Mouse (Mus musculus) liver, embryonic 15.5 days (tissue): ENCODE data around the gene Poc5. TPM values are rescaled to one million over a fixed set of nuclear protein-coding genes. Genes with fewer than 3 reads are reported as not detected.

Experiments used
- ATAC-seq: fragments of 200-750 bp; cut with Nextera tagmentation; 2 replicates; pipeline ENCODE4 v1.8.0; 2017; ENCODE audit warnings: moderate number of reproducible peaks, mild to moderate bottlenecking, moderate library complexity; ENCODE audit not compliant: insufficient read depth
- H3K27ac ChIP-seq: fragments of 300-500 bp; sonication (generic); replicated peaks from 2 replicates; pipeline ENCODE4 v1.5.1; 2015; ENCODE audit warnings: mild to moderate bottlenecking, inconsistent platforms
- H3K27me3 ChIP-seq: fragments of 300-500 bp; sonication (generic); 2 replicates; pipeline ENCODE4 v1.6.1; 2015; ENCODE audit warnings: mild to moderate bottlenecking, inconsistent platforms
- H3K36me3 ChIP-seq: fragments of 300-500 bp; sonication (generic); replicated peaks from 2 replicates; pipeline ENCODE4 v1.6.1; 2015; ENCODE audit warnings: moderate library complexity, mild to moderate bottlenecking, inconsistent platforms
- H3K4me1 ChIP-seq: fragments of 300-500 bp; sonication (generic); replicated peaks from 2 replicates; pipeline ENCODE4 v1.6.1; 2015; ENCODE audit warnings: inconsistent platforms
- H3K4me2 ChIP-seq: fragments of 300-500 bp; sonication (generic); 2 replicates; pipeline ENCODE4 v1.6.1; 2015; ENCODE audit warnings: moderate library complexity, mild to moderate bottlenecking, inconsistent platforms
- H3K4me3 ChIP-seq: fragments of 300-500 bp; sonication (generic); replicated peaks from 2 replicates; pipeline ENCODE4 v1.5.1; 2015; ENCODE audit warnings: mild to moderate bottlenecking, inconsistent platforms
- H3K9ac ChIP-seq: fragments of 300-500 bp; sonication (generic); 2 replicates; pipeline ENCODE4 v1.6.1; 2015; ENCODE audit warnings: moderate library complexity, mild to moderate bottlenecking, inconsistent platforms
- H3K9me3 ChIP-seq: fragments of 300-500 bp; sonication (generic); replicated peaks from 2 replicates; pipeline ENCODE4 v1.6.1; 2016; ENCODE audit warnings: inconsistent platforms
- WGBS: fragments of 180-500 bp; shearing (Covaris S2); methylation state at CpG from one replicate; pipeline ENCODE4 v1.1.7; 2015; ENCODE audit warnings: mixed read lengths; ENCODE audit not compliant: insufficient replicate concordance; 5-methylcytosine and 5-hydroxymethylcytosine counted together
- polyA plus RNA-seq: library from polyadenylated mRNA; unstranded; fragments of >200 nt; fragmentation: Nextera tagmentation; extraction: Ambion mirVana; gene quantifications from 2 replicates; pipeline ENCODE4 v1.2.1, GENCODE M21; 2015

Gene Poc5
- 4.6 and 4.8 TPM in 2 replicates for polyA plus RNA-seq

DNA sequence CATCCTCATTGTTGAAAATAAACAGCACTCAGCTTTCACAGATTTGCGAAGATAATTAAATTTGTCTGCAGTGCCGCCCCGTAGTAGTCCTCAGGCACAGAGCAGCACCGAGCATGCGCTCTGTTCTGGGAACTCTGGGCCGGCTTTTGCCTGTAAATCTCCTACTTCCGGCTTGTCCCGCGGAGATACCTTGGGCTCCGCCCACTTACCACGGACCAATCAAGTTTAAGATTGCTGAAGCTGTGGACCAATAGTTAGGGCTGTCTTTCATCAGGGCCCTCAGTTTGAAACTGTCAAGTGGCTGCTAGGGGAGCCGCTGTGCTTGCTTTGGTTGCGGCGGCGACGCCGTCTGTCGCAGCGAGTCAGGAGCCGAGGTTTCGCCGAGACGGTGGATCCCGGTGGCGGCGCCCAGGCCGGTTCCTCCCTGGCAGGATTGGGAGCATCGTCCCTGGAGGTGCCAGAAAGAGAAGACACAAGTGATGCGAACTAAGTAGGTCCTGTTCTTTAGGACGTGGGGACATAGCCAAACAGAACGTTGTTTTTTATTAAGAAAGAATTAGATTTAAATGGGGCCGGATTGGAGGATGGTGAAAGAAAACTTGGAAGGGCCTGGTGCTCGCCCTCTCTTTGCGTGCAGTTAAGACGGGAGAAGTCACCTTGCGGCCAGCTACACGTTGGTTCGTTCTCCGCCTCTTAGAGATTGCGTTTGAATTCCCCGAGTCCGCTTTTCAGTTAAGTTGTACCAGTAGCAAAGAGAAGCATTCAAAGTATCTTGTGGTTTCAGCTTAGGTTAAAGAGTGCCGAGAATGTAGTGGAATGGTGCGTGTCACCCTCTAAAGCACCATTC is at the start of gene Poc5:
Poc5 (plus strand) TSS at position 253 of the 847 bp plus-strand sequence.
- H3K4me3 ChIP-seq, result peak within 1 kb of the TSS; percentile 75
- no peaks in the 10 kb centered on the region for H3K27me3 ChIP-seq
- peak within 1 kb of the TSS; percentile 65 for H3K9ac ChIP-seq
- H3K4me2 ChIP-seq, result peak within 1 kb of the TSS; percentile 83
- peaks cover 31% of the 10 kb centered on the region for H3K36me3 ChIP-seq
- ATAC-seq, result peak; percentile 99
- H3K27ac ChIP-seq, result peak within 1 kb of the TSS; percentile 69
- no peaks in the 10 kb centered on the region for H3K9me3 ChIP-seq
- H3K4me1 ChIP-seq, result peaks cover 18% of the 10 kb centered on the region
- under 1% methylated on average over 44 of the region's 44 CpGs for WGBS

DNA sequence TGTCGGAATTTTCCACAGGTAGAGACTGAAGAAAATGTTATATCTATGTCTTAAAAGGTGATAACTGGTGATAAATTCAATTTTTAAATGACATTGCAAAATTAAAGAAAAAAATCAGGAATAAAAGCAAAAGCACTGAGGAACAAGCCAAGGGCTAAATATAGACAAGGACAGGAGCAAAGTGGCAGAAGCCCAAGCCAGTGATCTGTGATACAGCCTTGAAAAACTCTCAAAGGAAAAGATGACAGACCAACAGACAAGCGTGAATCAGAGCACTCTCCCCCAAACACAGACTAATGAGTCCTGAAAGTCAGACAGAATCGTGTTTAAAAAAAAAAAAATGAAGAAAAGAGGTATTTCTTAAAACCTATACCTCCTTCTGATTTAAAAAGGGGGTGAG is 46.6 kb upstream of the Poc5 start:
- H3K4me2 ChIP-seq, result no peak overlapping the region
- H3K27ac ChIP-seq, result no peak overlapping the region
- H3K4me3 ChIP-seq, result no peak overlapping the region
- WGBS, result 47% methylated on average over 3 of the region's 3 CpGs
- no peaks in the 10 kb centered on the region for H3K36me3 ChIP-seq
- H3K27me3 ChIP-seq, result no peaks in the 10 kb centered on the region
- H3K4me1 ChIP-seq, result no peaks in the 10 kb centered on the region
- no peaks in the 10 kb centered on the region for H3K9me3 ChIP-seq
- no peak for ATAC-seq
- H3K9ac ChIP-seq, result no peak overlapping the region

DNA sequence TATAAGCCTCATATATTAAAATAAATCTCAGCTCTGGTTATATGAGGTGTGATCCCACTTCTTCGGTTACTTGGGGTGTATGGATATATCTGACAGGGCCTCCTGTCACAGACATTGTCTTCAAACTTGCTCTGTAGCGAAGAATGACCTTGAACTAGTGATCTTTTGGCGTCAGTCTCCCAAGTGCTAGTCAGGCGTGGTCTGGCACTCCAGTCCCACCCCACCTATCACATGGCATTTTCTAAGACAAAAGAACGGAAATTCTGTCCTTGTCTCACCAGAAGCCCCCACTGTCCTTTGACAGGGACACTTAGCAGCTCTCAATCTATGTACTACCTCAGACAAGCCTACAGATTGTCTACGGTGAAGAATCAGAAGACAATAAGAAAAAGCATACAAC is 43.3 kb upstream of the Poc5 start:
- Histone ChIP-seq H3K9me3 (no peaks in the 10 kb centered on the region), H3K4me3 (no peak overlapping the region), H3K27ac (no peak overlapping the region), H3K4me1 (no peaks in the 10 kb centered on the region), H3K27me3 (no peaks in the 10 kb centered on the region), H3K36me3 (no peaks in the 10 kb centered on the region), H3K9ac (no peak overlapping the region), H3K4me2 (no peak overlapping the region)
- WGBS, result 52% methylated on average over 6 of the region's 6 CpGs
- no peak for ATAC-seq

GRCm38 (mm10) chr13:96346581-96346980 is 41.5 kb upstream of the Poc5 start:
- Histone ChIP-seq H3K4me2 (no peak overlapping the region), H3K9ac (no peak overlapping the region), H3K4me3 (no peak overlapping the region), H3K27ac (no peak overlapping the region), H3K36me3 (no peaks in the 10 kb centered on the region), H3K27me3 (no peaks in the 10 kb centered on the region), H3K4me1 (no peaks in the 10 kb centered on the region), H3K9me3 (no peaks in the 10 kb centered on the region)
- WGBS, result 38% methylated on average over 3 of the region's 3 CpGs
- no peak for ATAC-seq

GRCm38 (mm10) chr13:96350207-96350606 is 37.9 kb upstream of the Poc5 start:
- H3K27me3 ChIP-seq, result no peaks in the 10 kb centered on the region
- H3K27ac ChIP-seq, result no peak overlapping the region
- H3K4me1 ChIP-seq, result no peaks in the 10 kb centered on the region
- no peaks in the 10 kb centered on the region for H3K36me3 ChIP-seq
- no peaks in the 10 kb centered on the region for H3K9me3 ChIP-seq
- H3K4me3 ChIP-seq, result no peak overlapping the region
- H3K9ac ChIP-seq, result no peak overlapping the region
- ATAC-seq, result no peak
- no peak overlapping the region for H3K4me2 ChIP-seq
- WGBS, result 75% methylated on average over 6 of the region's 6 CpGs

DNA sequence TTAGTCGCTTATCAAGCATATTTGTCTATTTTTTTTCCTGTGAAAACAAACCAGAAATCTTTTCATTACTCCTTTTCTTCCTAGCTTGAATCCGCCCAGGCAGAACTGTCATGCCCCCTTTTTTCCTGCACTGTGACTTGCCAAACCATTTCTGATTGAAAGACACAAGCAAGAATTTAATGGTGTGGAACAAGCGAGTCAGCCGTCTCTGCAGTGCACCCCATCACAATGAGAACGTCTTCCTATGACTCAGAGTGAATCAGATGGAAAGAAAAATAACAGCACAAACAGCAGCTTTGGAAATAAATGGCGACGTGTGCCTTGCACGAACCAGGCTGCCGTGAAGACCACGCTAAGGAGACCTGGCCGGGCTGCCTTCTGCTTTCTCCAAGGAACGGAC is 36.8 kb upstream of the Poc5 start:
- no peaks in the 10 kb centered on the region for H3K9me3 ChIP-seq
- no peak overlapping the region for H3K4me2 ChIP-seq
- no peak for ATAC-seq
- H3K27ac ChIP-seq, result no peak overlapping the region
- H3K4me1 ChIP-seq, result no peaks in the 10 kb centered on the region
- H3K9ac ChIP-seq, result no peak overlapping the region
- no peaks in the 10 kb centered on the region for H3K36me3 ChIP-seq
- WGBS, result 68% methylated on average over 12 of the region's 12 CpGs
- H3K4me3 ChIP-seq, result no peak overlapping the region
- no peaks in the 10 kb centered on the region for H3K27me3 ChIP-seq

DNA sequence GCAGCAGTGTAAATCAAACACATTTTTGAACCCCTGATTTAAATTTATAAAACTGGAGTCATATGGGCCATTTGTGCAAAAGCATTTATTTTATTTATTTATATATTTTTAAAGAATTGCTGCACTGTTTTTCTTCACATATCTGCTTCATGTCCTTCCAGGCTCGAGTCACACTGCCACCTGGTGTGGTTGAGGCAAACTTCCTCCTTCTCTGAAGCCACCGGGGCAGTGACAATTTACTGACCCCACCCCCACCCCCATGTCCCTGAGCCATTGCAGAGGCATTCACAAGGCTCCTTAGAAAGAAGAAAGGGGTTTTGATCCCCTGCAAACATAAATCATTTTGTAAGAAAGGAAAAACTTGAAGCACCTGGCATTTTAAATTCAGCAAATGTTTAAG is 12.6 kb upstream of the Poc5 start:
- Histone ChIP-seq H3K9me3 (no peaks in the 10 kb centered on the region), H3K36me3 (no peaks in the 10 kb centered on the region), H3K27me3 (no peaks in the 10 kb centered on the region), H3K27ac (no peak overlapping the region), H3K4me3 (no peak overlapping the region), H3K4me2 (no peak overlapping the region), H3K9ac (no peak overlapping the region), H3K4me1 (no peaks in the 10 kb centered on the region)
- 1% methylated on average over 2 of the region's 2 CpGs for WGBS
- ATAC-seq, result no peak

GRCm38 (mm10) chr13:96376871-96377270 is 11.2 kb upstream of the Poc5 start:
- no peak overlapping the region for H3K27ac ChIP-seq
- WGBS, result 82% methylated on average over 18 of the region's 18 CpGs

DNA sequence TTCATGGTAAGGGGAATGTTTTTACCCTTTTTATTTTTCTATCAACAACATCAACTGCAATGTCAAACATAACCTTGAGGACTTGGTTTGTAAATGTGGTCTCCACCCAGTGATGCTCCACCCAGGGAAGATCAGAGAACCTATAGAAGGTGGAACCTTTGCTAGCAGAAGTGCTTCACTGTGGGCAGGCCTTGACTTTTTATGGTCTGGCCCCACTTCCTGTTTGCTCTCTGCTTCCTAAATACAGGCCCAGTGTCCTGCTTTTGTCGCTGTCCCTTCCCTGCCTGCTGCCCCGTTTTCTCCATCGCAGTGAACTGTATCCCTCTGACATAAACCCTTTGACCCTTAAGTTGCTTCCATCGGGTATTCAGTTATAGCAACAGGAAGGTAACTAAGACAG is 10.2 kb upstream of the Poc5 start:
- Histone ChIP-seq H3K4me2 (no peak overlapping the region), H3K4me1 (no peaks in the 10 kb centered on the region), H3K27ac (no peak overlapping the region), H3K36me3 (no peaks in the 10 kb centered on the region), H3K9me3 (no peaks in the 10 kb centered on the region), H3K27me3 (no peaks in the 10 kb centered on the region), H3K4me3 (no peak overlapping the region), H3K9ac (no peak overlapping the region)
- WGBS, result 26% methylated on average over 4 of the region's 4 CpGs
- no peak for ATAC-seq

More at GRCm38 (mm10) chr13:96376871-96377270, 11.2 kb upstream of the Poc5 start:
- H3K9ac ChIP-seq, result no peak overlapping the region
- no peaks in the 10 kb centered on the region for H3K36me3 ChIP-seq
- no peak overlapping the region for H3K4me3 ChIP-seq
- no peaks in the 10 kb centered on the region for H3K4me1 ChIP-seq
- no peak for ATAC-seq
- H3K27me3 ChIP-seq, result no peaks in the 10 kb centered on the region
- H3K9me3 ChIP-seq, result no peaks in the 10 kb centered on the region
- H3K4me2 ChIP-seq, result no peak overlapping the region

- Histone ChIP-seq H3K4me1 (peaks cover 18% of the 10 kb centered on the region), H3K4me2 (peak overlapping the region; percentile 83), H3K4me3 (peak overlapping the region; percentile 75), H3K27ac (no peak overlapping the region), H3K9me3 (no peaks in the 10 kb centered on the region), H3K27me3 (no peaks in the 10 kb centered on the region), H3K9ac (peak overlapping the region; percentile 65), H3K36me3 (peaks cover 40% of the 10 kb centered on the region)
- WGBS, result 24% methylated on average over 2 of the region's 2 CpGs
- no peak for ATAC-seq
Observed at GRCm38 (mm10) chr13:96389301-96389700, 1.2 kb downstream of the Poc5 start.

GRCm38 (mm10) chr13:96401251-96401650 is 13.2 kb downstream of the Poc5 start:
- Histone ChIP-seq H3K9me3 (no peaks in the 10 kb centered on the region), H3K4me1 (no peaks in the 10 kb centered on the region), H3K27ac (no peak overlapping the region), H3K4me3 (no peak overlapping the region), H3K36me3 (peaks cover 88% of the 10 kb centered on the region), H3K4me2 (no peak overlapping the region), H3K9ac (no peak overlapping the region), H3K27me3 (no peaks in the 10 kb centered on the region)
- 89% methylated on average over 5 of the region's 5 CpGs for WGBS
- no peak for ATAC-seq

DNA sequence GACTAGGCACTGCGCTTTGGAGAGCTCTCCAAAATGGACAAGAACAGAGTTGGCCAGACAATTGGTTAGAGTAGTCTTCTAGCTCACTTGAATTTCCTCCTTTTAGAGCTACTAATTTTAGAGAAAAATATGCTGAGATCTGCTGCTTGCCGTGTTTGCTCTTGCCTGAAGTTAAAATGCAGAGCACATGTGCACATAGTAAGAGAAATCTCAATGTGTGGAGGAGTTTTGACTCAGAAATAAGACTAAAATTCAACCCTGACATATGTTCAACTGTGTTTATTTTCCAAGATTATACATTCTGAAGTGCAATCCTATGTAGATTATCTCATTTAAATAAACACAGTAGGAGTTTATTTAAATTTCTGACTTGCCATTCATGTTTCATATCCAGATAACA is 17.4 kb downstream of the Poc5 start:
- Histone ChIP-seq H3K4me3 (no peak overlapping the region), H3K27ac (no peak overlapping the region), H3K9me3 (no peaks in the 10 kb centered on the region), H3K27me3 (no peaks in the 10 kb centered on the region), H3K4me2 (no peak overlapping the region), H3K9ac (no peak overlapping the region), H3K4me1 (no peaks in the 10 kb centered on the region), H3K36me3 (peaks cover 76% of the 10 kb centered on the region)
- WGBS, result 82% methylated on average over 2 of the region's 2 CpGs
- no peak for ATAC-seq
